Mouse (Mus musculus): Measurements from ENCODE around the gene Bmp5. TPM values are rescaled to one million over a fixed set of nuclear protein-coding genes. Genes with fewer than 3 reads are reported as not detected.
"Not testable (repeated sequence)": the region's sequence is repeated elsewhere in the genome, so short reads cannot be mapped to it uniquely, and the experiment has no call there.

Gene Bmp5
- total and polyA plus RNA-seq, 3 experiments: not detected

- H3K27ac ChIP-seq (ENCODE audit: control insufficient read depth, low read depth, low read length): no peak overlapping the region
- TF ChIP-seq CHD2 (IDR thresholded peaks at IDR 0.05; ENCODE audit: low read length): no peak
- no peak for TF ChIP-seq MAX (IDR thresholded peaks at IDR 0.05; ENCODE audit: low read length)
- TF ChIP-seq SMC3 (IDR thresholded peaks at IDR 0.05; ENCODE audit: low read depth, low read length): no peak
- TF ChIP-seq USF2 (IDR thresholded peaks at IDR 0.05; ENCODE audit: borderline replicate concordance in 1 of 2, insufficient read depth in 1 of 2, low read depth in 1 of 2, low read length in 2 of 2): no peak
- no peak for TF ChIP-seq MYC (IDR thresholded peaks at IDR 0.05; ENCODE audit: low read depth, low read length)
- no peak for TF ChIP-seq POLR2AphosphoS5 (IDR thresholded peaks at IDR 0.05; ENCODE audit: borderline replicate concordance, low read depth, low read length)
- no peak for TF ChIP-seq RAD21 (IDR thresholded peaks at IDR 0.05; ENCODE audit: low read depth, low read length)
- TF ChIP-seq TBP (IDR thresholded peaks at IDR 0.05; ENCODE audit: low read depth, low read length): no peak
- no peak for TF ChIP-seq MAZ (IDR thresholded peaks at IDR 0.05; ENCODE audit: low read depth, low read length)
- no peak for TF ChIP-seq RCOR1 (IDR thresholded peaks at IDR 0.05; ENCODE audit: low read depth, low read length)
- TF ChIP-seq E2F4 (IDR thresholded peaks at IDR 0.05; ENCODE audit: borderline replicate concordance, low read depth, low read length): no peak
- no peak for TF ChIP-seq JUND (IDR thresholded peaks at IDR 0.05; ENCODE audit: low read depth, low read length)
- no peak for TF ChIP-seq MAFK (IDR thresholded peaks at IDR 0.05; ENCODE audit: borderline replicate concordance, low read depth, low read length)
- TF ChIP-seq ZMIZ1 (IDR thresholded peaks at IDR 0.05; ENCODE audit: low read depth, low read length): no peak
- TF ChIP-seq SIN3A (IDR thresholded peaks at IDR 0.05; ENCODE audit: low read length): no peak
- TF ChIP-seq ETS1 (IDR thresholded peaks at IDR 0.05; ENCODE audit: low read depth, low read length): no peak
- no peaks in the 10 kb centered on the region for H3K36me3 ChIP-seq (ENCODE audit: control insufficient read depth in 1 of 2, insufficient read depth in 2 of 2, low read length in 2 of 2)
- no peak overlapping the region for H3K9ac ChIP-seq (ENCODE audit: control insufficient read depth, low read depth, low read length, poor library complexity, severe bottlenecking)
- peaks cover 0 to 2% of the 10 kb centered on the region in 2 experiments; a peak in 1 of 4 replicates for H3K27me3 ChIP-seq (ENCODE audit: control insufficient read depth in 1 of 2, insufficient read depth in 2 of 2, low read length in 2 of 2)
- no peaks in the 10 kb centered on the region for H3K9me3 ChIP-seq (replicated peaks; ENCODE audit: insufficient read depth, low read length)
- H3K4me3 ChIP-seq (ENCODE audit: control insufficient read depth in 1 of 2, insufficient read depth in 1 of 2, low read depth in 2 of 2, low read length in 2 of 2): no peak overlapping the region
- no peak for DNase-seq (ENCODE audit: low read depth, low spot score)
- no peaks in the 10 kb centered on the region for H3K4me1 ChIP-seq (ENCODE audit: control insufficient read depth in 1 of 2, insufficient read depth in 2 of 2, low read length in 2 of 2)
- H3K79me2 ChIP-seq (ENCODE audit: control insufficient read depth, insufficient read depth, low read length, poor library complexity): no peaks in the 10 kb centered on the region
Observed at GRCm38 (mm10) chr9:75789879-75790428, 14.8 kb downstream of the Bmp5 start.

- Histone ChIP-seq H3K27me3 (ENCODE audit: control insufficient read depth in 1 of 2, insufficient read depth in 2 of 2, low read length in 2 of 2) (no peaks in the 10 kb centered on the region; a peak in 1 of 4 replicates), H3K9me3 (replicated peaks; ENCODE audit: insufficient read depth, low read length) (no peaks in the 10 kb centered on the region), H3K36me3 (ENCODE audit: control insufficient read depth in 1 of 2, insufficient read depth in 2 of 2, low read length in 2 of 2) (no peaks in the 10 kb centered on the region), H3K9ac (ENCODE audit: control insufficient read depth, low read depth, low read length, poor library complexity, severe bottlenecking) (no peak overlapping the region), H3K4me3 (ENCODE audit: control insufficient read depth in 1 of 2, insufficient read depth in 1 of 2, low read depth in 2 of 2, low read length in 2 of 2) (no peak overlapping the region), H3K4me1 (ENCODE audit: control insufficient read depth in 1 of 2, insufficient read depth in 2 of 2, low read length in 2 of 2) (no peaks in the 10 kb centered on the region), H3K27ac (ENCODE audit: control insufficient read depth, low read depth, low read length) (no peak overlapping the region), H3K79me2 (ENCODE audit: control insufficient read depth, insufficient read depth, low read length, poor library complexity) (no peaks in the 10 kb centered on the region)
- TF ChIP-seq POLR2AphosphoS5 (IDR thresholded peaks at IDR 0.05; ENCODE audit: borderline replicate concordance, low read depth, low read length): no peak
- TF ChIP-seq POLR2AphosphoS2 (IDR thresholded peaks at IDR 0.05; ENCODE audit: low read length): no peak
- no peak for TF ChIP-seq NRF1 (IDR thresholded peaks at IDR 0.05; ENCODE audit: insufficient read depth, low read depth, low read length, poor library complexity, severe bottlenecking)
- no peak for DNase-seq (ENCODE audit: low read depth, low spot score)
Observed at GRCm38 (mm10) chr9:75804940-75805339, 29.8 kb downstream of the Bmp5 start.

- H3K36me3 ChIP-seq (ENCODE audit: control insufficient read depth in 1 of 2, insufficient read depth in 2 of 2, low read length in 2 of 2); H3K9ac ChIP-seq (ENCODE audit: control insufficient read depth, low read depth, low read length, poor library complexity, severe bottlenecking); DNase-seq (ENCODE audit: low read depth, low spot score); H3K27ac ChIP-seq (ENCODE audit: control insufficient read depth, low read depth, low read length); H3K4me1 ChIP-seq (ENCODE audit: control insufficient read depth in 1 of 2, insufficient read depth in 2 of 2, low read length in 2 of 2); H3K4me3 ChIP-seq (ENCODE audit: control insufficient read depth in 1 of 2, insufficient read depth in 1 of 2, low read depth in 2 of 2, low read length in 2 of 2); H3K9me3 ChIP-seq (replicated peaks; ENCODE audit: insufficient read depth, low read length); H3K27me3 ChIP-seq (ENCODE audit: control insufficient read depth in 1 of 2, insufficient read depth in 2 of 2, low read length in 2 of 2); H3K79me2 ChIP-seq (ENCODE audit: control insufficient read depth, insufficient read depth, low read length, poor library complexity): not testable (repeated sequence)
Observed at GRCm38 (mm10) chr9:75808179-75808578, 33.0 kb downstream of the Bmp5 start.

Data from MEL (cell line).